Mouse (Mus musculus): ENCODE measurements around the gene Pnrc1.
"Not testable (repeated sequence)": the region's sequence is repeated elsewhere in the genome, so short reads cannot be mapped to it uniquely, and the experiment has no call there.

Gene Pnrc1

GRCm38 (mm10) chr4:33290002-33290401 is at the start of gene Pnrc1:
Gene Pnrc1, minus strand, starts transcription at chr4:33290163.
- DNase-seq (ENCODE audit: low spot score in 2 of 2) = peak in 1 of 2 experiments; percentile 25

GRCm38 (mm10) chr4:33337999-33338398 is 48.0 kb upstream of the Pnrc1 start:
- DNase-seq (ENCODE audit: low spot score in 2 of 2) = no peak

- no peak for DNase-seq (ENCODE audit: low spot score in 2 of 2)
These were observed 43.0 kb upstream of the Pnrc1 start for GRCm38 (mm10) chr4:33332956-33333455.

GRCm38 (mm10) chr4:33331147-33331546 is 41.2 kb upstream of the Pnrc1 start:
- no peak for DNase-seq (ENCODE audit: low spot score in 2 of 2)

GRCm38 (mm10) chr4:33315840-33316239 is 25.9 kb upstream of the Pnrc1 start:
- DNase-seq (ENCODE audit: low spot score in 2 of 2) = no peak

GRCm38 (mm10) chr4:33314150-33314549 is 24.2 kb upstream of the Pnrc1 start:
- not testable (repeated sequence) for DNase-seq (ENCODE audit: low spot score in 2 of 2)

- DNase-seq (ENCODE audit: low spot score in 2 of 2) = no peak
These were observed 21.0 kb upstream of the Pnrc1 start for GRCm38 (mm10) chr4:33310840-33311437.

- DNase-seq (ENCODE audit: low spot score in 2 of 2) = peak; percentile 93 to 96
These were observed 20.1 kb upstream of the Pnrc1 start, which contains the start of gene Rngtt for GRCm38 (mm10) chr4:33309764-33310757. Gene Rngtt, plus strand, starts transcription at chr4:33310311.

GRCm38 (mm10) chr4:33307146-33307545 is 17.2 kb upstream of the Pnrc1 start:
- no peak for DNase-seq (ENCODE audit: low spot score in 2 of 2)

GRCm38 (mm10) chr4:33303057-33303456 is 13.1 kb upstream of the Pnrc1 start:
- DNase-seq (ENCODE audit: low spot score in 2 of 2) = no peak

GRCm38 (mm10) chr4:33300891-33301665 is 11.1 kb upstream of the Pnrc1 start:
- DNase-seq (ENCODE audit: low spot score in 2 of 2) = not testable (repeated sequence)

GRCm38 (mm10) chr4:33292409-33293370 is 2.7 kb upstream of the Pnrc1 start:
- DNase-seq (ENCODE audit: low spot score in 2 of 2) = peak; percentile 39 to 84

GRCm38 (mm10) chr4:33290878-33291277 is 915 bp upstream of the Pnrc1 start:
- no peak for DNase-seq (ENCODE audit: low spot score in 2 of 2)

- DNase-seq (ENCODE audit: low spot score in 2 of 2) = no peak
These were observed 785 bp downstream of the Pnrc1 start for GRCm38 (mm10) chr4:33289106-33289650.

- DNase-seq (ENCODE audit: low spot score in 2 of 2) = no peak
These were observed 4.5 kb downstream of the Pnrc1 start for GRCm38 (mm10) chr4:33285448-33285847.

GRCm38 (mm10) chr4:33284083-33284880 is 5.7 kb downstream of the Pnrc1 start:
- no peak for DNase-seq (ENCODE audit: low spot score in 2 of 2)

GRCm38 (mm10) chr4:33281891-33282685 is 7.9 kb downstream of the Pnrc1 start:
- DNase-seq (ENCODE audit: low spot score in 2 of 2) = no peak

- no peak for DNase-seq (ENCODE audit: low spot score in 2 of 2)
These were observed 16.5 kb downstream of the Pnrc1 start for GRCm38 (mm10) chr4:33273437-33273836.
